Mouse (Mus musculus): ENCODE data around the gene Ecd.

The Ecd gene

DNA sequence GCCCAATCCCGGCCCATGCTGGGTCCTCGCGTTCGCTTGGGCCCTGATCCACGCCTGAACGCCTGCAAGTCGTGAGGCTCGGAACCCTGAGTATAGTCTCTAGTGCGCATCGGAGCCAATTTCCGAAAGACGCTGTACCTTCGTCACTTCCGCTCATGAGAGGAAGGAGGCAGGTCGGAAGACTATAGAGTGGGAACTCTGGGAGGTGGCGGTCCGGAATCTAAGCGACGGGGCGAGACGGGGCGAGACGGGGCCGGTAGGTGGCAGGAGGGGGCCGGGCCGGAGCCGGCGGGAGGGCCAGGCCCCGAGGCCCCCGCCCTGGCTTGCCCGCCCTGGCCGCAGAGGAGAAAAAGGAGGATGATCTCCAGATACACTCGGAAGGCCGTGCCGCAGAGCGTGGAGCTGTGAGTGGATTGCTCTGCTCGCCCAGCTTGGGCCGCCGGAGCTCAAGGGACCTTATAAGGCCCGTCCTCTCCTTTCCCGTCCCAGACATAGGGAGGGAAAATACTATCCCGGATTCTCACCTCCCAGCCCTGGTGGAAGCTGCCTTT is at the start of gene Ecd, which contains the start of gene Fam149b:
Gene Ecd, minus strand, starts transcription at position 131 of the 551 bp plus-strand sequence.
Gene Fam149b, plus strand, starts transcription at position 172 of the 551 bp plus-strand sequence.
- DNase-seq (ENCODE audit: low read depth) = peak; percentile 97

DNA sequence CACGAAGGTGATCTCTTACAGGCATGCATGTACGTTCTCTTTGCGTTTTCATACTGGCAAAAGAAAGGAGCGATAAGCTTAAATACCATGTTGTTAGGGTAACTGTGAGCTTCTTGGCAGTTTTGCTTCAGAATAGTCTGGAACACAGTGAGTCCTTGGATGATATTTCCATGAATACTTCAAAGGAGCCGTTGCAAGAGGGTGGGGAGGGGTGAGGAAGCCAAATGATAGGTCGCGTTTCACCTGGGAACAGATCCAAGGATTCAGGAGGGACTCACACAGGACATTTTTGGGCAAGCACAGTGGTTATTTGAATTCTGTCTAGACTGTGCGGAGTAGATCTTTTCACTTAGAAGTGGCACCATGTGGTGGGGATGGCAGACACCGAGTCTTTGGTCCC is 49.3 kb upstream of the Ecd start:
- DNase-seq (ENCODE audit: low read depth) = no peak

DNA sequence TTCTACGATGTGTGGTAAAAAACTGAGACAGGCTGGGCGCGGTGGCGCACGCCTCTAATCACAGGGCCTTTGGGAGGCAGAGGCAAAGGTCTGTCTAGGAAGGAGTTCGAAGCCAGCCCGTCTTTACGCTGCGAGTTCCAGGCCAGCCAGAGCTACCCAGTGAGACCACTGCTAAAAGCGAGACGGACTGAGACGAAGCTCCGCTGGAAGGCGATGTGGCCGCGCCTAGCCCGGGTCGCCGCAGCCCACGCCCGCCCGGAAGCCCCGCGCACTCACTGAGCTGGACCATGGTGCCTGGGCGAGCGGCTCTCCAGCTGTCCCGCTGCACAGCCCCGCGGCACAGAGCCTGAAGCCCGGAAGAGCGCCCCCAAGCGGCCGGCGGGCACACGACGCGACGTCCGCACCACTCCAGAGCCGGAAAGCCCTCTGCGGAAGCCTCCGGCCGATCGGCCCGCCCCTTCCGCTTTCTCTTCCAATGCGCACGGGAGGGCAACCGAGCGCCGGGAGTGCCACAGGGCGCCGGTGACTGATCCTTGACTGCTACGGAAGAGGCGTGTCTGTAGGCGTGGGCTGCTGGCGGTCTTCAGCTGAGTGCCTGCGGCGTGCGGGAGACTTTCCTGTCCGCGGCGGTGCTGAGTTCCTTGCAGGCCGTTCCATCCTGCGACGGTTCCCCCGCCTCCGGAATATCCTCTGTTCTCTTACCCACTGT is 45.4 kb upstream of the Ecd start, which contains the start of gene Mrps16:
Gene Mrps16, minus strand, starts transcription at position 430 of the 709 bp plus-strand sequence.
- DNase-seq (ENCODE audit: low read depth) = peak; percentile 96

DNA sequence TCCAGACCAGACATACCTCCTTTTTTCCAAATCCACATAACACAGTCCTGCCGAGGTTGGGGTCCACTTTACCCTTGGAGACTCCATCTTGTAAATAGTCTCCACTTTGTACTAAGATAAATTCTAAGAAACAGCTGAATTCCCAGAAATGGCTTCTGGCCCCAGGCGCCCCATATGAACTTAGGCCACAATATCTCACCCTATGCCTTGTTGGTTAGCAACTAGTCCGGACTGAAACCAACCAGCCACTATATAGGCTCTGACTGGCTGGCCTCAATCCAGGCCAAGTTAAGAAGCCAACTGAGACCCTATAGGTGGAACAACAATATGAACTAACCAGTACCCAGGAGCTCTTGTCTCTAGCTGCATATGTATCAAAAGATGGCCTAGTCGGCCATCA is 44.4 kb upstream of the Ecd start:
- DNase-seq (ENCODE audit: low read depth) = no peak

DNA sequence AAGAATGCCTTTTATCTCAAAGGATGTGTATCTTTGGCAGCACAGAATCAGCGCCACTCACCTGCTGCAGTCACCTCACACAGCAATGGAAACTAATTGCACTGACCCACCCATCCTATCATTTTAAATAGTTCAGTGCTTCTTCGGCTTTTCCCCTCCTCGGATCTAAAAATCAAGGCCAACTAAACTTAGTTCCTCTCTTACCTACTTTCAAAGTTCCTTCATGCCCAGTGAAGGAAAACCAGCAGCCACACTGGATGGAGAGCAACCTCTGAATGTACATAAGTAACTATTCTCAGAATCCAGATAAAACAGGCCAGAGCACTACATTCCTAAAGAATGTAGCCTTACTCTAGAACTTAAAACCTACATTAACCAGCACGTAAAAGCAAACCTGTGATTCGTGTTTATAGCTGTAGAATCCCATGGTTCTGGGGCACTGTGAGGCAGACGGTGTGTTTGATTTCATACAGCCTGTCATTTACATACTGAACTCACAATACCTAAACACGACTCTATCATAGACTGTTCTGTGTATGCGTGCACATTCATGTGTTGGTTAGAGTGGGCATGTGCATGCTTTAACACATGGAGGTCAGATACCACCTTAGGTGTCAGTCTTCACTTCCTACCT is 41.6 kb upstream of the Ecd start:
- no peak for DNase-seq (ENCODE audit: low read depth)

DNA sequence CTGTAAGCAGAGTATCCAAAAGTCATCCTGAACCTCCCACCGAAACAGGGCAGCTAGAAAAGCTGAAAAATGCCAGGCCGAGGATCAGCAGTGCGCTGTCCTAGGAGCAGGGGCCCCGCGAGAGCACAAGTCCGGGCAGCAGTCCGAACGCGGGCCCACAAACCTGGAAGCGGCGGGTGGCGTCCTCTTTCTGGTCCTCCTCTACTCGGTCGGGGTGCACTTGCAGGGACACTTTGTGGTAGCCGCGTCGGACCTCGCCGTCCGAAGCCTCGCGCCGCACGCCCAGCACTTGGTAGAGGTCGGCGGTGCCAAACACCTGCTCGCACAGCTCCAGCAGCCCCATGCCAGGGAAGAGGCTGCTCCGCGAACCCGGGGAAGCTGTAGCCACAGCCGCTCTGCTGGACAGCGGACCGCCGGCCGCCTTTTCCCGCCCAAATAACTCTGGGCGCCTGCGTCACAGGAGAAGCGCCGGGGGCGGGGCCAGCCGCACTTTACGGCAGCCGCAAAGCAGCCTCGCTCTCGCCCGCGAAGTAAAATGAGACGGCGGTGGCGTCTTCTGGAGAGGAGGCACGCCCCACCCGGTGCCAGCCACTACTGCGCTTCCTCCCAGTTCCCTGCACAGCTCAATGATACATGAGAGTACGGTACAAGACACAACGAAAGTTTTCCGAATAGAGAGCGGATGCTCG is 40.7 kb upstream of the Ecd start, which contains the start of gene Dnajc9:
Gene Dnajc9, minus strand, starts transcription at position 470 of the 689 bp plus-strand sequence.
- DNase-seq (ENCODE audit: low read depth) = peak; percentile 94

DNA sequence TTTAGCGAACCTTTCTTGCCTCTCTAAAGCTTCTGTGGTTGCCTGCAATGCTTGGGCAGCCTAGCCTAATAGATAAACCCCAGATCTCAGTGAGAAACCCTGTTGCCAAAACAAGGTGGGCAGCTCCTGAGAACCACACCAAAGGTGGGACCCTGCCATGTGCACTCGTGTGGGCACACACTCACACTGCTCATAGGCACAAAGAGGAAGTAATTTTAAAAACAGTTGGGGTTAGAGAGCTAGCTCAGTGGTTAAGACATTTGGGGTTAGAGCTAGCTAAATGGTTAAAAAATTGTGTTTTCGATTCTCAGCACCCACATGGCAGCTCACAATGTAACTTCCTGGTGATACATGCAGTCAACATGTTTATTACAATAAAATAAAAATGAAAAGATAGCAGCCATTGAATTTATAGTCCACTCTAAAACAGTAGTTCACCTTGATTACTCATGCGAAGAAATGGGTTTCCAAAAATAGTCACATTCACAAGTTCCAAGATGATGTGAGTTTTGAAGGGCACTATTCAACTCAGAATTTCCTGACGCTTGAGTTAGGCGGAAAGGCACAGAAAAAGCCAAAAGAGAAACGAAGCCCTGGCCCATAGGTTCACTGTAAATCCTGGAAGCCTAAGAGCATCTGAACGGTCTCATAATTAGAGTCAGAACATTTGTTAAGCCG is 32.0 kb upstream of the Ecd start:
- DNase-seq (ENCODE audit: low read depth) = peak; percentile 32

DNA sequence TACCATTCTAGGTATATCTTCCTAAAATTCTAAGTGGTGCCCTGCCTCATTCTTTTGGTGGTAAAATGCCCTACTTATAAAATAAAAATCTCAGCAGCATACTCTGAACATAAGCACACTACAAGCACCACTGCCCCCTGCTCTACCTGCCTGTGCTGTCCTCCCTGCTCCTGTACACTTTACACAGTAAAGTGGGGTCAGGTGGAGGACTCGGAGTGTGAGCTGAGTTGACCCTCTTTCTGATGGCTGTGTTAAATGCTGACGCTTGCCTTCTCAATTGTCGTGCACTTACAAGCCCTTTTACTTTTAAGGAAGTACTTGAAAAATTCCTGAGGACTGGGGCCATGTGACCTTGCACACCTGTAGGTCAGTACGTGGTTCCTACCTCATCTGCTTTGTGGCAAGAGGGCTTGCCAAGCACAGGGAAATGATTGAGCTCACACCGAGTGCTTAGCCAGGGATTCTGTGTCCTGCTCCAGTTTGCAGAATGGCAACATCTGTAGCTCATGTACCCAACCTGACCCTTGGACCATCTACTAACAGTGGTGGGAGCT is 31.2 kb upstream of the Ecd start:
- no peak for DNase-seq (ENCODE audit: low read depth)

DNA sequence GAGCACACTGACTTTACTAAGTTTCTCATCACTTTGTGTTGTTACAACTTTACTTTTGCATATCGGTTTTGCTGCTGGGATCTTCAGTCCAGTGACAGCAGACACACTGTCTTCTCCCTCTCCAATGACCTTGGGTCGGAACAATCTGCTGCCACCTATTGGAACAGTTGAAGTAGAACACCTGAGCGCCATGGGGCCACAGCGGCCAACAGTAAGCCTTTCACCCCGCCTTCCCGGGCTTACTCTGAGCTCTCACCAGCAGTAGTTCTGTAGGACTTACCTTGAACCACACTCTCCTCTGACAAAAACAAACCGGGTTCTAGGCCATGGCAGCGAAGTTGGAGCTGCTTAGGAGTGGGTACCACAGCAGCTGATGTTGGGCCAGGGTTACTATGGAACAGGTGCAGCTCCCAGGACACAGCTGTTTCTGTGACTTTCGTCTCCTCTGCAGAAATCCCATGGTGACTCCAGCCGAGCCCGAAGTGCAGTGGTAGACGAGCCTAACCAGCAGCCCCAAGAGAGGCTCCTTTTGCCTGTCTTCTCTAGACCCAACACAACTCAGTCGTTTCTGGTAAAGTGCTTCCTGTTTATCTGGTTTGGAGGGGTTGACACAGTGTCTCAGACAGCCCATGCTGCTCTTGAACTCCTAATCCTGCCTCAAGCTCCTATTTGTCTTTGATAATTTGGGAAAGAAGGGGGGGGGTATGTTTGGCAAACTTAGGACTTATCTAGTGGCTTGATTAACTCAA is 30.6 kb upstream of the Ecd start:
- peak; percentile 86 for DNase-seq (ENCODE audit: low read depth)

DNA sequence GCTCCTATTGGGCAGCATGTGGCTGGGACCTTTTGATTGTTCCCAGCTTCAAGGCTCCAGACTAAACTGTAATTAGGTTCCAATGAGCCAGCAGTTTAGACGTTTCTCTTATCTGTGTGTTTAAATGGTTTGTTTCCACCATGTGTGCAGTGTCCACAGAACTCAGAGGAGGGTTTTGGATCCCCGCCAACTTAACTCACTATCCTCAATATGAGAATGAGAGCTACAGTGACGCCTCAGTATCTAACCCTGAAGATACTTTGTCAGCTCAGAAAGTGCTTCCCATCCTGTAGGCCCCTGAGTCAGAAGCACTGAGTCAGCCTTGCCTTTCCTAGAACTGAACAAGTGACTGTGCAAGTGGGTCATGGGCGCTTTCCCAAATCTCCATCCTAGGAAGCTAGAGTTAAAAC is 29.2 kb upstream of the Ecd start:
- no peak for DNase-seq (ENCODE audit: low read depth)

DNA sequence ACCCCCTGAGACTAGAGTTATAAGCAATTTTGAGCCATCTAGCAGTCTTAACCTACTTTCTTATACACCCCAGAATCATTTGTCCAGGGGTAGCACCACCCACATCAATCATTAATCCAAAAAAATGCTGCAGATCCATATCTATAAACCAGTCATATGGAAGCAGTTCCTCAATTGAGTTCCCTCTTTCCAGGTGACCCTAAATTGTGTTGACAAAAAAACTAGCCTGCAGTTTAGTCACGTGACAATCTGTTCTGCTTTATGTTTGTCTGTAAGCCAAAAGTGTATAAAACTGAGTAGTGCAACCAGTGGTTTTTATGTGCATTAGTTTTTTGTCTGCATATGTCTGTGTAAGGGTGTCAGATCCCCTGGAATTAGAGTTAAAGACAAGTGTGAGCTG is 23.9 kb upstream of the Ecd start:
- no peak for DNase-seq (ENCODE audit: low read depth)

DNA sequence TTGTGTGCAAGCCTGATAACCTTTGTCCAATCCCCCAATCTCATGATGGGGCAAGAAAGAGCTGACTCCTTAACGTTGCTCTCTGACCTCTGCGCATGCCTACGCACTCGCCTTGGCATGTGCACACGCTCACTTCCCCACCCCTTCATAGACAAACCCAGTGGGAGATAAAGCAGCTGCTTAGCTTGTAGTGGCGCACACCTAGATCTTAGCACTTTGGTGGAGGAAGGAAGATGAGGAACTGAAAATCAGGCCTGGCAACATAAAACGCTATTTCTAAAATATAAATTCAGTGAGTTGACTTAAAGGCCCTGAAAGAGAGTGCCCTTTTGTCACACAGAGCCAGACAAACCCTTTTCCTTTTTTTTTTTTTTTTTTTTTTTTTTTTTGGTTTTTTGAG is 22.9 kb upstream of the Ecd start:
- no peak for DNase-seq (ENCODE audit: low read depth)

DNA sequence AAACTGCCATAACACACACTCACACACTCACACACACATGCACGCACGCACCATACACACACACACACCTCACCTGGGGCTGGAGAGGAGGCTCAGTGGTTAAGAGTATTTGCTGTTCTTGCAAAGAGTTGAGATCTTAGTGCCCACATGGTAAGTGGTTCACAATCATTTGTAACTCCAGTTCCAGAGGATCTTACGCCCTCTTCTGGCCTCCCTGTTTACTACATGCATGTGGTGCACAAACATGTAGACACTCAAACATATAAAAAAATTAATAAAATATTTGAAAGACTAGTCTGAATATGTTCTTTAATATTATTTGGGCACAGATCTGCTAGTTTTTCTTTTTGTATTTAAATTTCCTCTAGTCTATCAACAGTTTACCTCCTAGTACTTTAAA is 20.4 kb upstream of the Ecd start:
- DNase-seq (ENCODE audit: low read depth) = no peak

DNA sequence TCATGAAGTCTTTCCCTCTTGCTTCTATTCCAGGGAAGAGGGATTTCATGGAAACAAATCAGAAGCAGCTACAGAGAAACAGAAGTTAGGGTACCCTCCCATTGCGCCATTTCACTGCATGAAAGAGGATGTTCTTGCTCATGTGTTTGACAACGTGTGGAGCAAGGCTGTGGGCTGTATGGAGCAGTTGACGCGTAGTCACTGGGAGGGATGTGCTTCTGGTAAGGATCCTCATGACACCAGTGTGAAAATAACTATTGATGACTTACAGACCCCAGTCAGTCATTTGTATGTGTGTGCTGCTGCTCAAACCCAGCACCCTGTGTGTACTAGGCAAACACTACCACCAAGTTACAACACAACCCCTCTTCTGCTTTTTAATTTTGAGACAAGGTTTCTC is 15.3 kb upstream of the Ecd start:
- DNase-seq (ENCODE audit: low read depth) = no peak

DNA sequence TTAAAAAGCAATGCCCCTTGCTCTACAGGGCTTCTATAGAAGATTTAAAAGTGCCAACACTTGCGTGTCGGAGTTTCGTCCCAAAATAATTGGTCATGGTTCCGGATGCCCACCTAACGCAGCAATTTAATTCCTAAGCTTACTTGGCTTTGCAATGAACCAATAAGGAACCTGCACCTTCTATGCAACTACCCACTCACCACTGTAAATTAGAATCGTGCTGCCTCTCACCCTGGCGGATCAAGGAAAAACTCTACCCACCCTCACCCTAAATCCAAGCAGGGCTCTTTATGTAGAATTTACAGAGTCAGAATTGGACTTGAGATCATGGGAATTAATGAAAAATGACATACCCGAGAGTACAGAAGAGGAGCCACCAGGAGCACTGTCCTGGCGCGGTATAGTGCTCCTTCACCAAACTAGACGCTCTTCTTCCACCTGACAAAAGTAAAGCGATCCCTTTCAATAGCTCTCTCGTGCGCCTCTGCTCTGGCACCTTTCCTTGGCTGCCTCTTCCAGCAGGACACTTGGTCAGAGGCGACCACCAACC is 405 bp downstream of the Ecd start:
- no peak for DNase-seq (ENCODE audit: low read depth)

DNA sequence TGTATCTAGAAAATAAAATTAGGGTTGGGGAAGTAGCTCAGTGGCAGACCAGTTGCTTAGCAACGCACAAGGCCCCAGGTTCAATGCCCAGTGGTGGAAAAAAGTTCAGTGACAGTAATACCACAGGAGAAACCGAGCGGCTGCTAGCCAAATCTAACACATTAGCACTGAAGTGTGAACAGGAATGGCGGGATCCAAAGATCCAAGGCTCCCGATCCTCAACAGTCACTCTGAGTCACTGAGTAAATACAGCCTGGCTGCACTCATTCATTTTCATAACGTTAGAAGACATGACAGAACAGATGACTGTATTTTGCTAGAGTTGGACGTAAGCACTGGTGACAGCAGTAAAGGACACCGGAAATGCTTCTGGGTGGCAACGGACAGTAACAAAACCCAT is 2.0 kb downstream of the Ecd start:
- no peak for DNase-seq (ENCODE audit: low read depth)

DNA sequence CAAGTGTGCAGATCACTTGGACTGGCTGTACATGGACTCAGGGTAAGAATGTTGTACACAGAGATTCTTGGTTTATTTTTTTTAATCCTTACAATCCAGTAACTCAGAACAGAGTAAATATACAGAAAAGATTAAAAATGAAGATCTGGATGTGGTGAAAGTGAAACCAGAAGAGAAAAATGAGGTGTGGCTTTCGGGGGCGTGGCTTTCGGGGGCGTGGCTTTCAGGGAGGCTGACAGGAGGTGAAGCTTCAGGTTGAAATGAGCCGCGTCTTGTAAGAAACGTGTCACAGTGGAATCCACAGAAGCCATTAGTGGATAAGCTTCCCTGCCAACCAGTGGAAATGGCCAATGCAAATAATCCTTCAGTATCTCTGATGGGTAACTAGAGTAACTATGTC is 7.1 kb downstream of the Ecd start:
- peak; percentile 57 for DNase-seq (ENCODE audit: low read depth)

DNA sequence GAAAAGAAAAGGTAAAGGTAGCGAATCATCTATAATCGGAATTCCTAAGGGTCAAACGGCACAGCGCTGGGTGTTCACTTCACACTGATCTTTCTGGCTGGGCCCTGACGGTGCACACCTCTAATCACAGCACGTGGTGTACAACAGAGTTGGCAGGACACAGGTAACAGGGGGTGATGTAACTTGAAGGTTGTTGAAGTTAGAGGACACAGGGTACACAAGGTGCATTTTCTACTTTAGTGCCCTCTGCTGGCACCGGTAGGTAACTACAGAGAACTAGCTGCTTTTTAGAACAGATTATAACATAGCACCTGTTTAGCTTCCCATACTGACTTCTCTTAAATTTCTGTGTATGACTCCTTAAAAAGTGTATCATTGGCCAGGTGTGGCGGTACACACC is 7.8 kb downstream of the Ecd start:
- peak; percentile 65 for DNase-seq (ENCODE audit: low read depth)

DNA sequence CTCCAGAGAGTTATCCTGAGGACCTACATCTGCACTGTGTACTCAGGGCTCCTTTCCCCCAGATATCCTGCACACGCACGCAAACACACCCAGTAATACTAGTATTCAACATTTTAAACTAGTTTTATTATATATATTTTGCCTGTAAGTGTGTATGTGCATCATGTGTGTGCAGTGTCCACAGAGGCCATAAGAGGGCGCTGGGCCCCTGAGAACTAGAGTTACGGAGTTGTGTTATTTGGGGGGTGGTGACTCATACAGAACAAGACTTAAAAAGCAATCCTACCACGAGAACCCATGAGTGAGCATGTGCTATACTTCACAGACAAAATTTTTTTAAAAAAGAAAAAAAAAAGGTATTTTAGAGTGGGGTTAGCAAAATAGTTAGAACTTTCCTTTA is 8.5 kb downstream of the Ecd start:
- DNase-seq (ENCODE audit: low read depth) = no peak

DNA sequence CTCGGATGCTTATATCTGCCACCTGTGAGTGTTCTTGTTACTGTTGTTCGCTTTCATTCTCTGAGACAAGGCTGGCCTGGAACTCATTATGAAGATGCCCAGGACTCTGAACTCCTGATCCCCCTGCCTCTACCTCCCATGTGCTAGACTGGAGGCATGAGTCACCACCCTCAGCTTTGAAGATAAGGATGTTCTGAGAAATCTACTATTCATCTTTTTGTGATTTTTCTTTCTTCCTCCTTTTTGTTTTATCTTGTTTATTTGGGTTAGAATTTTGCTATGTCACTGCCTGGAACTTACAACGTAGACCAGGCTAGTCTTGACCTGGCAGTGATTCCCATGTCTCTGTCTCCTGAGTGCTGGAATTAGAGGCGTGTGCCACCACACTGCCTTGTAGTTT is 16.6 kb downstream of the Ecd start:
- no peak for DNase-seq (ENCODE audit: low read depth)

DNA sequence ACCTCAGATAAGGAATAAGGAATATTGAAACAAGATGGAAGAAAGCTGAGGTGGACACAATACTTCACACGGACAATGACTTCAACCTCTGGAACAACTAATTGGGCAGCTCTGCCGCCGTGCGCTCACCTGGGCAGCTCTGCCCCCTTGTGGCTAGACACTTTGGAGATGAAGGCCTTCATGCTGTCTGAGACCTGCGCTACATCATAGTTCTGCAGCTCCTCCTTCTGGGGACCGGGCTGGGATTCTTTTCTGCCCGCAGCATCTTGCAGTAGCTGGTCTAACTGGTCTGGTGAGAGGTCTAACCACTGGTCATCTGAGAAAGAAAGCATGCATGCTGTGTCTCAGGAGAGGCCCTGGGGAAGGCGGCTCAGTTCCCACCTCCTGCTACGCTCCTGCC is 19.4 kb downstream of the Ecd start:
- no peak for DNase-seq (ENCODE audit: low read depth)

All from naive thymus-derived CD4-positive, alpha-beta T cell, adult 2 months (primary cell).